Mouse (Mus musculus): Measurements from ENCODE around the gene Cntn1.

GRCm38 (mm10) chr15:92215841-92216240 is 164.9 kb downstream of the Cntn1 start:
- TF ChIP-seq EP300 (IDR thresholded peaks at IDR 0.05; ENCODE audit: insufficient read depth, low read depth, low read length) = no peak
- no peak for TF ChIP-seq CTCF (IDR thresholded peaks at IDR 0.05; ENCODE audit: low read depth, low read length)
- TF ChIP-seq POLR2A (IDR thresholded peaks at IDR 0.05; ENCODE audit: insufficient read depth, low read length) = no peak
